Mouse (Mus musculus) CD4-positive helper T cell, adult 2 months (primary cell): ENCODE data around the gene Bbs9.
"Not testable (repeated sequence)": the region's sequence is repeated elsewhere in the genome, so short reads cannot be mapped to it uniquely, and the experiment has no call there.

Experiments
- DNase-seq: peaks from one replicate; pipeline ENCODE4 v3.0.0-alpha.2; 2012; ENCODE audit warnings: low read depth, missing footprints, low spot score

The Bbs9 gene

DNA sequence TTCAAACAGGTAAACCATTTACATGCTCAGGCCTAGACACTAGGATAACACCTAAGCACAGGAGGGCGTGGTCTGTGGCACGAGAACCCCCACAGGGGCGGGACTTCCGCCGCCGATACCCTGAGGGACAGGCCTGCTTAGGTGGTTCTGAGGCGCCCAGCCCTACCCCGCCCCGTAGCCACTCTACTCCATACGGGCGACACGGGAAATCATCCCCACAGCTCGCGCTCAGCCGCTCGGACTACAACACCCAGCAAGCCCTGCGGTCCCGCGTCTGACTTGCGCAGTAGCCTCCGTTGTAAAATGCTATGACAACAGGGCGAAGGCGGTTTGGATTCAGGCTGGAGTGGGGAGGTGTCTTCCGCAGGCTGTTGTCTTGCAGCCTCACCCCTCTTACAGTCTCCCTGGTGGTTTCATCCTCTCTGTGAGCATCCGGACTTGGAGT, at the start of gene Bbs9:
TSS of gene Bbs9 (plus strand) at position 292 of the 445 bp plus-strand sequence.
- DNase-seq: peak; percentile 97

DNA sequence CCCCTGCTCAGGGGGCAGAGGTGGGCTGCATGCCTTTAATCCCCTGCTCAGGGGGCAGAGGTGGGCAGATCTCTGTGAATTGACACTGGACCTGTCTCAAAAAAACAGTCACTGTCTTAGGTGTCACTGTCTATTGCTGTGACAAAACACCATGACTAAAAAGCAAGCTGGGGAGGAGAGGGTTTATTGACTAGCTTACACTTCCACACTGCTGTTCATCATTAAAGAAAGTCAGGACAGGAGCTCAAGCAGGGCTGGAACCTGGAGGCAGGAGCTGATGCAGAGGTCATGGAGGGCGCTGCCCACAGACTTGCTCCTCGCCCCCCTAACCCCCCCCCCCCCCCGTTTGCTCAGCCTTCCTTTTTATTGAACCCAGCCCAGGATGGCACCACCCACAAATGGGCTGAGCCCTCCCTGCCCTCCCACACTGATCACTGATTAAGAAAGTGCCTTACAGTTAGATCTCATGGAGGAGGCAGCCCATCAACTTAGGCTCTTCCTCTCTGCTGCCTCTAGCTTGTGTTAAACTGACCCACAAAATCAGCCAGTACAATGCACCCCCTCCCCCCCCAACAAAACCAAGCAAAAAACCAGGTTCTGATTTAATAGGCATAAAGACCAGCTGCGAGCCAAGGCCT, 47.4 kb upstream of the Bbs9 start:
- DNase-seq: no peak

DNA sequence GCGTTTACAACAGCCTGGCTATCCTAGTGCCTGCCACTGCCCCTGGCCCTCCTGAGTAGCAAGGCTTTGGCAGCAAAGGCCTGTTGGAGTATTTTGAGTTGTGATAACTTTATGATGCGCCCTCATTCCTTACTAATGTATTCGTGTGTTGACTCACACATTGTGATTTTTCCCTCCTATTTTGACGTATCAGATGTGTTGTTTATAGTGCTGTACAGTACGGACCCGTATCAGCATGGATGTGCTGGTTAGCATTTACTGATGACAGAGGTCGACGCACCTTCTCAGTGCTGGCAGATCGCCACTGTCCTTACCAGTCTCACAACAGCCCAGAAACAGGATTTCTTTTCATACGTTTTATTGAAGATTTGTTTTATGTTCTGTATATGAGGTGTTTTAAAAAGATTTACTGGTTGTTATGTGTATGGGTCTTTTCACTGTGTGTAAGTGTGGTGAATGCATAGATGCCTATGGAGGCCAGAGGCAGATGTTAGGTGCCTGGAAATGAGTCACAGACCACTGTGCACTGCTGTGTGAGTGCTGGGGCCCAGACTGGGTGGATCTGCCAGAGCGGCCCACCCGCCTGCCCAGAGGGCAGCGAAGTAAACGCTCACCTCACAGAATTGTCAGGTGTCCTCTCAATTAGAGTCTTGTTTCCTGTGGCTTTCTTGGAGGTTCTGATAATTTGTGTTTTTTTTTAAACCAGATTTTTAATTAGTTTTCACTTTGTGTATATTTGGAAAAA, 46.7 kb upstream of the Bbs9 start:
- no peak for DNase-seq

DNA sequence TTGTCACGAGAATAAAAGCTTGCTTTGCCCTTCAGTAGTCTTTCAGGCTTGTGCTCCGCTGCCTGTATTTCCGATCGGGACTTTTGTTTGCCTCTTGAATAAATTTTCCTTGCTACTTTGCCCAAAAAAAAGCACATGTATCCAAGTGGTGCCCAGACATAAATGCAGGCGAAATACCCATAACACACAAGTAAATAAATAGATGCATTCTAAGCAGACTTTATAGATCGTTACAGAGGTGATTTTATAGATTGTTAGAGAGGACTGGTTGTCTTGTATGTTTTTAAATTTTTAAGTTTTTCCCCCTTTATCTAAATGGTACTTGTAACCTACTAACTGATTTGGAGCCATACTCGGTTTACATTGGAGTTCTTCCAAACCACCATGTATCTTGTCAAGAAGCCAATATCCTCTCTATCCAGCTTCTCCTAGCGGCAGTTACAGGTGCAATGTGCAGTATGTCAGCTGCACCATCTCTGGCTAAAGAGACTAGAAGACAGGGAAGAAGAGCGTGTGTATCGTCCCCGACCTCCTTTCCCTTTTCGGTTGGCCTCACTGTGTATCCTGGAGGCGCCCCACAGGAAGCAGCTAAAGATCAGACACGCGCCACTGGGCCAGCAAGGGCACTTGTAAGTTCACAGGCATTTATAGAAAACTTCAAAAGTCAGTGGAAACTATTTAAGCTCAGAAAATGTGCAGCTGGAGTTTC, 45.8 kb upstream of the Bbs9 start:
- peak; percentile 47 for DNase-seq

DNA sequence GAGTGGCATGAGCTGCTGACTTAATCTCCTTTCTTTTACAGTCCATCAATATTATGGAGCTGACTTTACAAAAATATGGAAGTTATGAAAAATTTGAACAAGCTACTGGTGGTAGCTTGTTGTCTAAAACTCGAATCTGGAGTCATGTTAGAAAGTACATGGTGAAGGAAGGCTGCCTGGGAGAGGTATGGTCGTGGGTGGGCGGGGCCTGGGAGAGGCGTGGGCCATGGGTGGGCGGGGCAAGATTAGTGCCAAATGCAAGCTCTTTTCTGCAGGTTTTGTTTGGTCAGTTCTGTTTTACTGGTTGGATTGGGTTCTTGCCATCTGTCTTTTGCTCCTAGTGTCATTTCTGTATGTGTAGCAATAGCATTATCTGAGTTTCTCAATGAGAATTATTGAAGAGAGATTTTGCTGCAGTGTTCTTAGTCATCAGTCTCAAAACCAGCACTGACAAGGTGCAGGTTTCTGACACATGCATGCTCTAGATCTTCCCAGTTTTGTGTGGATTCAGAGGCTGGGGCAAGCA, 45.1 kb upstream of the Bbs9 start:
- peak; percentile 19 for DNase-seq

DNA sequence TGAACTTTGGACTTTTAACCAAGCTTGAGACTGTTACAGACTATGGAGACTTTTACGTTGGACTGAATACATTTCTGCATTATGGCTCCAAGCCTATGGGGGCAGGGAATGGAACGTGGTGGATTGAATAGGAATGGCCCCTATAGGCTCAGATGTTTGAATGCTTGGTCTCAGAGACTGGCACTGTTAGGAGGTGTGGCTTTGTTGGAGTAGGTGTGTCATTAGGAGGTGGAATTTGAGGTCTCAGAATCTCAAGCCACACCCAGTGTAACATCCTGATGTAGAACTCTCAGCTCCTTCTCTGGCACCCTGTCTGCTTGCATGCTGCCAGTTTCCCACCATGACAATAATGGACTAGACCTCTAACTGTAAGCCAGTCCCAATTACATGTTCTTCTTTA, 42.3 kb upstream of the Bbs9 start:
- no peak for DNase-seq

DNA sequence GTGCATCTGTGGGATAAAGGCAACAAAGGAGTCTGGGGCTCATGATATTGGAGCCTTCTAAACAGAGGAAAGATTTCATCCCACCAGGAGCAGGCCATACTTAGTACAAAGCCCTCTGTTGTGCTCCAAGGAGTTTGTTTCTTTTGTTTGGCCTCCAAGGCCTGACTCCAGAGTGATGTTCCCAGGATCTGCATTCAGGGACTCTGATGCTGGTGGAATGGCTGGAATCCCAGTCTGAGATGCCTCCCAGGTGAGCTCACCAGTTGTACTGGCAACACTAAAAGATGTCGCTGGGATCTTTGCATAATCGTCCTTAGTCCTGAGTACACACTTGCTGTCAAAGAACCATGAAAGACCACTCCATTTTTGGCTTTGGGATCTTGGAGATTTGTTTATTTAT, 41.4 kb upstream of the Bbs9 start:
- DNase-seq: no peak

DNA sequence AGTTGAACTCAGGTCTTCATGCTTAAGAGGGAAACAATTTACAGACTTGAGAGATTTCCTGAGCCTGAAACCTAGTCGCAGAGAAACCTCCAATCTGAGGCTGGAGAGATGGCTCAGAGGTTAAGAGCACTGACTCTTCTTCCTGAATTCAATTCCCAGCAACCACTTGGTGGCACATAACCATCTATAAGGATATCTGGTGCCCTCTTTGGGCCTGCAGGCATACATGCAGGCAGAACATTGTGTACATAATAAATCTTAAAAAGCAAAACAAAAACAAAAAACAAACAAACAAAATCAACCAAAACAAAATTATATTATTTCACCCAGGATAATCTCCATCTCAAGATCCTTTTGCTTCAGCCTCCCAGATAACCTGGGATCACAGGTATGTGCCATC, 36.7 kb upstream of the Bbs9 start:
- DNase-seq: no peak

DNA sequence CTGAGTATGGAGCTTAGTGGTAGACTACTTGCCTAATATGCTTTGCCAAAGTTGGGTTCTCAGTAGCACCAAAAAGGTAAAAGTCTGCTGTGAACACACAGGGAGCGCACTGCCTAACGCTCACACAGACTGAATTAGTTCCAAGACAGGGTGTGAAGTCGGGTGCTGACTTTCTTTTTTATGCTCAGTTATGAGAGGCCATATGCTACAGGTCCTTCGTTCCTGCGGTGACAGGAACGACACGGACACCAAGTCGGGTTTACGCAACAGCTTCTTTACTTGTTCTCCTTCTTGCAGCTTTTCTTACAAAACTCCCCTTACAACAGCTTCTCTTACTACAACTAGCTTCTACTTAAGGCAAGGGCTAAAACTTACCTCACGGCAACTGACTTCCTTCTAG, 32.4 kb upstream of the Bbs9 start:
- DNase-seq: no peak

DNA sequence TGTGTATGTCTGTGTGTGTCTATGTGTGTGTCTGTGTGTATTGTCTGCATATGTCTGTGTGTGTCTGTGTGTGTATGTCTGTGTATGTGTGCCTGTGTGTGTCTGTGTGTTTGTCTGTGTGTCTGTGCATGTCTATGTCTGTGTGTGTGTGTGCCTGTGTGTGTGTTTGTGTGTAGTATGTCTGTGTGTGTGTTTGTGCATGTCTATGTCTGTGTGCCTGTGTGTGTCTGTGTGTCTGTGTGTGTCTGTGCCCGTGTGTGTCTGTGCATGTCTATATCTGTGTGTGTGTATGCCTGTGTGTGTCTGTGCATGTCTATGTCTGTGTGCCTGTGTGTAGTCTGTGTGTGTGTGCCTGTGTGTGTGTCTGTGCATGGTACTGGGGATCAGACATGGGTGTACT, 30.4 kb upstream of the Bbs9 start:
- no peak for DNase-seq

DNA sequence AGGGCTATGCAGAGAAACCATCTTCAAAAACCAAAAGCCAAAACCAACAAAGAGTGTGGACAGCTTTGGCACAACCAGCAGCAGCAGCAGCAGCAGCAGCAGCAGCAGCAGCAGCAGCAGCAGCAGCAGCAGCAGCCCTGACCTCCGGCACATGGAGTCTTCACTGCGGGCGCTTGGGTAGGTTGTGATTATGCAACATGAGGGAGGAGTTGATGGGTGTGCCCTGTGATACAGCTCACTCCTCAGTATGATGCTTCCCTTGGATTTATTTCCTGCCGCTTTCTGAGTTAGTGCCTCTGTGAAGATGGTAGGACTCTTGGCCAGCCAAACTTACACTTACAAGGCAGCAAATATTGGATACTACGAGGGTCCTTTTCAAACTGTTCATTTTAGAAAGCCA, 28.3 kb upstream of the Bbs9 start:
- DNase-seq: no peak

DNA sequence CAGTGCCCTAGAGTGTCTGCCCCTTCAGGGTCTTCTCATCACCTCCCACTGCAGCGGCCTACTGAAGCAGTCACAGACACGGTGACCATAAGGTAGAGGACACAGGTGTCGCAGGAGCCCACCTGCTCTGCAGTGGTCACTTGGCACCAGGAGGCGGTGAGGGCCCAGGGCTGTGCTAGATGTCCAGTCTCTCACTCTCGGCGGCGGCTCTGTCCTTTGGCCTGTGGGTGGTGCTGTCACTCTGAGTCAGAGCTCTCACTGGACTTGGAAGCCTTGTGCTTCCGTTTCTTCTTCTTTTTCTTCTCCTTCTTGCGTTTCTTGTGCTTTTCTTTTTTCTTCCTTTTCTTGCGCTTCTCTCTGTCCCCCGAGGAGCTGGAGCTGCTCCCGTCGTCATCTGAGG, 27.1 kb upstream of the Bbs9 start:
- DNase-seq: no peak

DNA sequence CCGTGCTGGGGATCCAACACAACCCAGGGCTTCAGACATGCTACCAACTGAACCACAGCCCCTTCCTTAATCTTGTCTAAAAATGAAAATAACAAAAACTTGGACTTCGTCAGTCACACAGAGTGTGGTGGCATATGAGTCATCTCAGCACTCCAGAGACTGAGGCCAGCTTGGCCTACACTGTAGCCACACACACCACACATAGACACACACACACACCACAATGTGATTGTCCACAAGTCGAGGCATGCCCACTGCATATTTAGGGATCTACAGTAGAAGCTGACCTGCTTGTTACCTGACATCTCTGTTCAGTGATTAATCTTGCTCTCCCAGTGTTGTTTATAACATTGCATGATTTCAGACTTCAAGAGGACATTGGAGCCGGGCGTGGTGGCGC, 26.3 kb upstream of the Bbs9 start:
- DNase-seq: no peak

DNA sequence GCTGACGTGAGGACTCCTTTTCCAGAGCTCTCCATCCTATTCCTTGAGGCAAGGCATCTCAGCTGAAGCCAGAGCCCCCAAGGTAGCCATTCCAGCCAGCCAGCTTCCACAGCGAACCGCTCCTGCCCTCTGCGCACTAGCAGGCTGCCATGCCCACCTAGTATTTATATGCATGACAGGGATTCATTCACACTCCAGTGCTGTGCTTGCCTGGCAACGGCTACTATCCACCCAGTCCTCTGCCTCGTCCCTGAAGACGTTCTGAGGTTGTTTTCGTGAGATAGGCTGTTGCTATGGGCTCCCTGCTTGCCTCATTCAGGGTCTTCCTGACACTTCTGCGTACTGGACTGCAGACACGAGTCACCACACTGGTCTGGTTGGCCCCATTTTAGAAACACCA, 22.8 kb upstream of the Bbs9 start:
- DNase-seq: no peak

DNA sequence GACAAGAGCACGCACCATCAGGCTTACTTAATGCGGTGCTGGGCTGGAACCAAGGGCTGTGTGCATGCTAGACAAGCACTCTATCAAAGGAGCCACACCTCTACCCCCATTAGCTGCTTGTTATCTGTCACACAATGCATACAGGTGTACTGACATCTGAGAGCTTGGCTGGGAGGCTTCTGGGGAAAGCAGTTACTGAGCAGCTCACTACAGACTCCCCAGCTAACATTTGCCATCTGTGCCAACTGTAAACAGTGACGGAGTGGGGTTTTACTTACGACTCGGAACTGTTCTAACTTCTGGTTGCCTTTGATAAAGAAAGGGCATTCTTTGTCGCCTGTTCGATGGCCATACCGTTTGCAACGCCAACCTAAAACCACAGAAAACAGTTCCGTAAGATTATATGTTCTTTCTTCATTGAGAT, 22.0 kb upstream of the Bbs9 start:
- DNase-seq: no peak

DNA sequence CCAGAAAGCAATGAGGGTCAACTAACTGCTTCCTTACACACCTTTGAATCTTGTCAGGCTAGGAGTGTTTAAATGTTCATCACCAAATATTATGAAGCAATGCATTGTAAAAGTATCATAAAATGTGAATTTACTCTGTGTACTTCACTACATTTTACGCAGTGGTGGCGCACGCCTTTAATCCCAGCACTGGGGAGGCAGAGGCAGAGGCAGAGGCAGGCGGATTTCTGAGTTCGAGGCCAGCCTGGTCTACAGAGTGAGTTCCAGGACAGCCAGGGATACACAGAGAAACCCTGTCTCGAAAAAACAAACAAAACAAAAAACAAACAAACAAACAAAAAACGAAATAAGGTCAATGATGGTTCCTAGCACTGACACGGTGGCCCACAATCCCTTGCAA, 21.5 kb upstream of the Bbs9 start, which contains the start of gene Gm17545:
TSS of gene Gm17545 (plus strand) at position 301 of the 400 bp plus-strand sequence.
- not testable (repeated sequence) for DNase-seq

DNA sequence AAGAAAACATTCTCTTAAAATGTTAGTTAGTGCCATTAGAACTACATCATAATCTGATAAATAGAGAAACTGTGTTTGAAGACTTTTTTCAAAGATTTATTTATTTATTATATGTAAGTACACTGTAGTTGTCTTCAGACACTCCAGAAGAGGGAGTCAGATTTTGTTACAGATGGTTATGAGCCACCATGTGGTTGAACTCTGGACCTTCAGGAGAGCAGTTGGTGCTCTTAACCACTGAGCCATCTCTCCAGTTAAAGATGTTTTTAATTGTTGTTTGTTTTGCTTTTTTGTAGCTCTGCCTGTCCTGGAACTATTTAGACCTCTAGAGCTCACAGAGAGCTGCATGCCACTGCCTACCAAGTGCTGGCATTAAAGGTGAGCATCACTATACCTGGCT, 20.5 kb upstream of the Bbs9 start:
- no peak for DNase-seq

DNA sequence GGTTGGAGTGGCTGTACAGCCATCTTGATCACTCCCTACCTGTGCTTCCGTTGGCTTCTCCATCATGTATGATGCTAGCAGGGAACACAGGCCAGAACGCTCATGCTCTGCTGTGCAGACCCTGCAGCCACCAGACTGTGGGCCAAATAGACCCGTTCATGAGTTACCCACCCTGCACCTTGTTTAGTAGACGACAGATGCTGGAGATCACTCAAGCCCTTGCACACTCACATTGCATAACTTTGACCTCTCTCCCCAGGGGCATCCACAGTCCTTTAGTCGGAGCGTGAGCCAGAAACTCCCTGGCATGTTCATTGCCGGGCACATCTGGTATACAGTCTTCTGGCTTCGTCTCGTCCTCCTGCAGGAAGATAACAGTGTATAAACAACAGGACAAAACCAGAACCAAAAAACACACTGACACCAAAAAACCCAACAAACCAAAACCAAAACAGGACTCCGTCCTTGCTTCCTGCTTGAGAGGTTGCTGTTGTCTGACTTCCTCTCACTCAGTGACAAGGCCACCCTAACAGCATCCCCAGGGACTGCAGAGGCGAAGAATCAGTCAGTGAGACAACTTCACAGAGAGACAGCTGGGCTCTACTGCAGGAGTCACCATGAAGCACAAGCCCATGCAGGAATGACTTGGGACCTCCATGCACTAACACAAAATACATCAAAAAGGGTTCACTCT, 18.2 kb upstream of the Bbs9 start:
- no peak for DNase-seq

DNA sequence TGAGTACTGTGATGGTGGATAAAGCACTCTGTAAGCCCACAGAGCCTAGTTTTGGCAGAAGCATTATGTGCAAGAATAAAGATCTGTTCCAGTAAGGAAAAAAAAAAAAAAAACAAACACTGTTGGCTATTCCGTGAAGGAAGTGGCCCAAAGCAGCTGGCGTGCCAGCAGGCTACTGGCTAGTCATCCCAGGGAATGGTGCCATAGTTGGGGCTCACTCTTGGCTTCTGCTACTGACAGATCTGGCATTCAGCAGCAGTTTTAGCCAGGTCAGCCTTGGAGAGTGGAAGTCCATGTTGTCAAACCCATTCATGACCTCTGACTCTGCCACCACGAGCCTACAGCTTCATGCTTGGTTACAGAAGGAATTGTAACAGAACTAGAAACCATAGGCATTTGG, 13.6 kb upstream of the Bbs9 start:
- DNase-seq: no peak

DNA sequence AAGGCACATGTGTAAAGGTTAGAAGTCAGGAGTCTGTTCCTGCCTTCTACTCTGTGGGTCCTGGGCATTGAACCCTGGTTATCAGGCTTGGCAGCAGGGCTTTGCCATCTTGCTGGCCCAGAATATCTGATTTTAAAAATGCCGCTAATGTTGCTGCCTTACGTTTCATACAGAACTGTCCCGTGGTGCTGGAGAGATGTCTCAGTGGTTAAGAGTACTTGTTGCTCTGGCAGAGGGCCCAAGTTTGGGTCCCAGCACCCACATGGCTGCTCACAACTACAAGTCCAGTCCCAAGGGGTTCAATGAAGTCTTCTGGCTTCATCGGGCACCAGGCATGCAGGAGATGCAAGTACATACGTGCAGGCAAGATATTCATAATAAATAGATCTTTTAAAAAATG, 9.3 kb upstream of the Bbs9 start:
- DNase-seq: no peak

DNA sequence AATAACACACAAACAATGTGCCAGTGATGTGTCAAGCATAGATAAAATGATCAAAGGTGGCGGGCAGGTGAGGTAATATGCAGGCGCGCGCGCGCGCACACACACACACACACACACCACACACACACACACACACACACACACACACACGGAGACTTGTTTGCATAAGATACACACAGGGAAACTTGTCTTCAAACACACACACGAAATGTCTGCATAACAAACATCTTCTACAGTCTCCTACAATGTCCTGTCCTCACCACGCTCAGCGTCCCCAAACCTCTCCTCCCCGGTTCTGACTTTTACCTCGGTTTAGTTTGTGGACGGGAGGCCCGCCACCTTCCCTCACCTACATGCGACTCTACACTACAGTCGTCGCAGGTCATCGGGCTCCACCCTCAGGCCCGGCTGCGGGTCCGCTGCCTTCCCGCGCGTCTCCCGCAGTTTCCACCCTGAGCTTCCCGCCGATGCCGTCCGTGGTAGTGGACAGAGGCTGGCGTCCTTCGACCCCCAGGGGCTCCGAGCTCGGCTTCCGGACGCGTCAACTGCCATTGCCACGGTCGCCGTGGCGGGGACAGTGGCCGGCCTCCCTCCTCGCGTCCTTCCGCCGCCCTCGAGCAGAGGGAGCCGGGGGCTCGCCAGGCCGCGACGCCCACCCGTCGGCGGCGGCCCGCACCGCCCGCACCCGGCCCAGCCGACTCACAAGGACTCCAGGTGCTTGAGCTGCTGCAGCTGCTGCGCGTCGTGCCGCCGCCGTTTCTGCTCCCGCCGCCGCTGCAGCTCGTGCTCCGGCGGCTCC, 7.9 kb upstream of the Bbs9 start:
- DNase-seq: peak; percentile 87
